Mouse (Mus musculus) liver, embryonic 14.5 days (tissue): ENCODE results near the gene Thap7. TPM values are rescaled to one million over a fixed set of nuclear protein-coding genes. Genes with fewer than 3 reads are reported as not detected.

ENCODE experiments used
- ATAC-seq: fragments of 200-750 bp; cut with Nextera tagmentation; 2 replicates; pipeline ENCODE4 v1.8.0; 2017; ENCODE audit warnings: moderate number of reproducible peaks, mild to moderate bottlenecking, moderate library complexity; ENCODE audit not compliant: insufficient read depth
- DNase-seq, 3 experiments: peaks; one replicate each; pipeline ENCODE4 v3.0.0-alpha.2; 2012 to 2013; ENCODE audit warnings: low read depth in 3 of 3, low spot score in 3 of 3
- H3K27ac ChIP-seq: fragments of 300-500 bp; sonication (generic); 2 replicates; pipeline ENCODE4 v1.5.1; 2014; ENCODE audit warnings: moderate library complexity, mild to moderate bottlenecking, control low read depth, inconsistent platforms
- H3K27me3 ChIP-seq: fragments of 300-500 bp; sonication (generic); 2 replicates; pipeline ENCODE4 v1.6.1; 2014; ENCODE audit warnings: mild to moderate bottlenecking, low read length, moderate library complexity; ENCODE audit not compliant: control insufficient read depth, insufficient read depth
- H3K36me3 ChIP-seq: fragments of 300-500 bp; sonication (generic); replicated peaks from 2 replicates; pipeline ENCODE4 v1.6.1; 2014; ENCODE audit warnings: low read depth; ENCODE audit not compliant: control insufficient read depth, insufficient read depth
- H3K4me1 ChIP-seq, 2 experiments: fragments of 200-500 bp in 1 of 2; fragments of 300-500 bp in 1 of 2; sonication (generic) in 1 of 2; replicated peaks; 2 replicates each; pipeline ENCODE4 v1.6.1; 2012 to 2014; ENCODE audit warnings: antibody characterized with exemption in 1 of 2, inconsistent platforms in 1 of 2, low read length in 1 of 2; ENCODE audit not compliant: control insufficient read depth in 2 of 2, insufficient read depth in 2 of 2
- H3K4me2 ChIP-seq: fragments of 300-500 bp; sonication (generic); 2 replicates; pipeline ENCODE4 v1.6.1; 2014; ENCODE audit warnings: low read depth, mild to moderate bottlenecking, control low read depth, moderate library complexity
- H3K4me3 ChIP-seq, 2 experiments: fragments of 200-500 bp in 1 of 2; fragments of 300-500 bp in 1 of 2; sonication (generic) in 1 of 2; 2 replicates each; pipeline ENCODE4 v1.5.1; 2012 to 2014; ENCODE audit warnings: low read depth in 2 of 2, low read length in 2 of 2, mild to moderate bottlenecking in 2 of 2, control low read depth in 1 of 2, inconsistent platforms in 1 of 2, moderate library complexity in 1 of 2; ENCODE audit not compliant: insufficient read depth in 1 of 2
- H3K9ac ChIP-seq: fragments of 300-500 bp; sonication (generic); replicated peaks from 2 replicates; pipeline ENCODE4 v1.6.1; 2014; ENCODE audit warnings: mild to moderate bottlenecking, control low read depth, moderate library complexity
- H3K9me3 ChIP-seq: fragments of 300-500 bp; sonication (generic); 2 replicates; pipeline ENCODE4 v1.6.1; 2016; ENCODE audit warnings: low read length, mixed read lengths; ENCODE audit not compliant: control insufficient read depth
- CTCF ChIP-seq: IDR thresholded peaks from 2 replicates; pipeline ENCODE4 v1.5.1; 2016; ENCODE audit warnings: antibody characterized with exemption, low read depth, control low read depth
- EP300 ChIP-seq: IDR thresholded peaks from 2 replicates; pipeline ENCODE4 v1.6.1; 2016; ENCODE audit warnings: antibody characterized with exemption, low read depth
- WGBS: fragments of 180-500 bp; shearing (Covaris S2); extraction: QIAGEN DNeasy Blood & Tissue Kit; methylation state at CpG from one replicate; pipeline ENCODE4 v1.1.7; 2014; ENCODE audit not compliant: insufficient replicate concordance; 5-methylcytosine and 5-hydroxymethylcytosine counted together
- polyA plus RNA-seq, 2 experiments: library from polyadenylated mRNA; depleted of rRNA in 1 of 2; stranded (reverse) in 1 of 2; unstranded in 1 of 2; fragments of >200 nt; fragmentation: Nextera tagmentation in 1 of 2; extraction: Ambion mirVana in 1 of 2; gene quantifications; 2 replicates each; pipeline versions ENCODE4 v1.2.1 to v1.2.3; 2012 to 2014

Thap7 gene
- polyA plus RNA-seq, 2 experiments, result 19.7 to 20.4 TPM

DNA sequence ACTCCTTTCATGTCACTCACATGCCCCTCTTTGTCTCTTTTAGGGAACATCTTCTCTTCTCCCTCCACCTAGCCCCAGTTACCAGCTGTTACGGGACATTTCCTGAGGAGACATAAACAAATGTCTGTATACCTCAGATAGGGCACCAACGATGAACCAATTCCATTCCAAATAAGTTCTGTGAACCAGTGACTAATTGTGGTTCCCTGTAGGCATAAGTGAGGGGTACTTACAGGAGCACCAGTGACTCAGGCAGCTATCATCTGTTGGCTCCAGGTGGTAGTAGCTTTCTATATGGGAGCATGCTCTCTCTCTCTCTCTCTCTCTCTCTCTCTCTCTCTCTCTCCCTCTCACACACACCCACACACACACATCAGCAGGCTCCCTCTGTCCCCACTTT lies 33.3 kb upstream of the Thap7 start:
- H3K36me3 ChIP-seq, result no peaks in the 10 kb centered on the region
- DNase-seq (no peak), ATAC-seq (no peak)
- no peak overlapping the region for H3K4me2 ChIP-seq
- TF ChIP-seq CTCF (no peak), EP300 (no peak)
- H3K4me3 ChIP-seq, result no peak overlapping the region
- H3K4me1 ChIP-seq, result peaks cover 4 to 5% of the 10 kb centered on the region in 2 experiments; a peak in 3 of 4 replicates
- no peak overlapping the region for H3K9ac ChIP-seq
- H3K9me3 ChIP-seq, result no peaks in the 10 kb centered on the region
- H3K27me3 ChIP-seq, result peaks cover 2% of the 10 kb centered on the region; the same call in 1 of the 2 replicates
- H3K27ac ChIP-seq, result no peak overlapping the region
- WGBS, result 44% methylated on average over 2 of the region's 2 CpGs

DNA sequence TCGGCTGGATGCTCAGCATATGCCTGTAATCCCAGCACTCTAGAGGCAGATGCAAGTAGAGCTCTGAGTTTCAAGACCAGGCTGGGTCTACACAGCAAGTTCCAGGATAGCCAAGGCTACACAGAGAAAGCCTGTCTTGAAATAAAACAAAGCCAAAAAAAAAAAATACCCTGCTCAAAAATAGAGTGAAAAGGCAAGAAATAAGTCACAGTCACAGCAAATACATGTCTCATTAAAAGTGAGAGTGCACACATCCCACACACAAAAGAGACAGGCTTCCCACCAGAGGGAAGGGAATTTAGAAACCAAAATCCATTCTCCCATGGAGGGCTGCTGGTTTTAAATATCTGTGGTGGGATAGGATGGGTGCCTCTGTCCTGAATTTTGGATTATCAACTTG lies 32.6 kb upstream of the Thap7 start:
- Histone ChIP-seq H3K36me3 (no peaks in the 10 kb centered on the region), H3K4me1 (peaks cover 5 to 9% of the 10 kb centered on the region in 2 experiments), H3K27me3 (peaks cover 2% of the 10 kb centered on the region; the same call in 1 of the 2 replicates), H3K9me3 (no peaks in the 10 kb centered on the region), H3K27ac (no peak overlapping the region), H3K4me3 (no peak overlapping the region), H3K9ac (no peak overlapping the region), H3K4me2 (no peak overlapping the region)
- WGBS, result 23% methylated on average over 1 of the region's 1 CpGs
- no peak for DNase-seq
- TF ChIP-seq CTCF (no peak), EP300 (no peak)
- ATAC-seq, result no peak

DNA sequence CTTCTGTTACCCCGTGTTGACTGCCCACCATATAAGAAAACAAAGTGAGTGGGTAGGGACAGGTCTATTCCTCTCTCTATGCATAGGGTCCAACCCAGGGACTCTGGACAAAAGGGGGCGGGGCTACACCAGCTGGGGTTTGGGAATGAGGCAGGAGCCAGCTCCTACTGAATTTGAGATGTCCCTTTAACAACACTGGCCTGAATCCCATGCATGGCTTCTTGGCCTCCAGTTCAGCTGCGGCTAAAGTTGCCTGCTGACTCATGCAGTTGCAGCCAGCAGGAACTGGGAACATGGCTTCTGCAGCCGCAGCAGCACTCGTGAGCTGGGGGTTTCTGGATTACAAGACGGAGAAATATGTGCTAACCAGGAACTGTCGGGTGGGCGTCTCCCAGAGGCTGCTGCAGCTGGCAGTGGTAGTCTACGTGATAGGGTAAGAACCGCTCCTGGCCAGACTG lies 30.8 kb upstream of the Thap7 start, which contains the start of gene P2rx6:
P2rx6 (plus strand) TSS at position 135 of the 458 bp plus-strand sequence.
- WGBS, result 5% methylated on average over 10 of the region's 10 CpGs
- Histone ChIP-seq H3K9me3 (no peaks in the 10 kb centered on the region), H3K4me3 (peak within 1 kb of the TSS in 1 of 2 experiments; percentile 19; a peak in 2 of 4 replicates), H3K27ac (no peak within 1 kb of the TSS), H3K27me3 (peaks cover 2% of the 10 kb centered on the region; the same call in 1 of the 2 replicates), H3K36me3 (no peaks in the 10 kb centered on the region), H3K4me1 (peaks cover 5 to 14% of the 10 kb centered on the region in 2 experiments), H3K9ac (no peak within 1 kb of the TSS), H3K4me2 (peak within 1 kb of the TSS; percentile 45)
- DNase-seq (no peak), ATAC-seq (no peak)
- TF ChIP-seq CTCF (no peak), EP300 (no peak)

DNA sequence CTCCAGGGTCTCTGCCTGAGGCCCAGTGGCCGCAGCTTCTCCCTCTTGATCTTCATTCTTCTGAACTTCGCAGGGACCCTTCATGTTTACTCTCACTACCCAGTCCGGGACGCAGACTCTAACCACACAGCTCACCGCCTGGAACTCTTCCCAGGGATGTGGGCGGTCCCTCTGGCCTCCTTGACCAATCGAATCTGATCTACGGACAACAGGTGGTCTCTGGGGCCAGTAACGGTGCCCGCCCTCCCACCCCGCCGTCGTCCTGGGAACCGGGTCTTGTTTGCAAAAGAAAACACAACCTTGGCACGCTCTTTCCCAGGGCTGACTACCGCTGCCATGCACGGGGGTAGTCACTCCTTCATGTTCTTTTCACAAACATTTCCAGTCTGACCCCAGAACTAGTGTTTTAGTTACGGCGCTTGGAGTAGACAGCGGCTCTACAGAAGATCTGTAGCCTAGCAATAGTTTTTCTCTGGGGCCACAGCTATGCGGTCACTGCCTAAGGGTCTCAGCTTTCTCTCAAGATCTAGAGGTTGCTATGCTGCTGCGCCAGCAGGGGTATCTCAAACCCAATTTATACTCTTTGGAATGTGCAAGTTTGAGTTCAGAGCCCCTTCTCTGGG lies 30.3 kb upstream of the Thap7 start, which contains the start of gene Lrrc74b:
Lrrc74b (minus strand) TSS at position 120 of the 623 bp plus-strand sequence.
- TF ChIP-seq CTCF (no peak), EP300 (no peak)
- H3K4me1 ChIP-seq, result peaks cover 5 to 14% of the 10 kb centered on the region in 2 experiments
- no peaks in the 10 kb centered on the region for H3K9me3 ChIP-seq
- no peak for DNase-seq
- no peak within 1 kb of the TSS for H3K27ac ChIP-seq
- no peak for ATAC-seq
- no peaks in the 10 kb centered on the region for H3K36me3 ChIP-seq
- whole genome bisulfite sequencing, result 7% methylated on average over 22 of the region's 22 CpGs
- peak within 1 kb of the TSS in 1 of 2 experiments; percentile 19; a peak in 2 of 4 replicates for H3K4me3 ChIP-seq
- H3K4me2 ChIP-seq, result peak within 1 kb of the TSS; percentile 45
- peaks cover 2% of the 10 kb centered on the region; the same call in 1 of the 2 replicates for H3K27me3 ChIP-seq
- no peak within 1 kb of the TSS for H3K9ac ChIP-seq

DNA sequence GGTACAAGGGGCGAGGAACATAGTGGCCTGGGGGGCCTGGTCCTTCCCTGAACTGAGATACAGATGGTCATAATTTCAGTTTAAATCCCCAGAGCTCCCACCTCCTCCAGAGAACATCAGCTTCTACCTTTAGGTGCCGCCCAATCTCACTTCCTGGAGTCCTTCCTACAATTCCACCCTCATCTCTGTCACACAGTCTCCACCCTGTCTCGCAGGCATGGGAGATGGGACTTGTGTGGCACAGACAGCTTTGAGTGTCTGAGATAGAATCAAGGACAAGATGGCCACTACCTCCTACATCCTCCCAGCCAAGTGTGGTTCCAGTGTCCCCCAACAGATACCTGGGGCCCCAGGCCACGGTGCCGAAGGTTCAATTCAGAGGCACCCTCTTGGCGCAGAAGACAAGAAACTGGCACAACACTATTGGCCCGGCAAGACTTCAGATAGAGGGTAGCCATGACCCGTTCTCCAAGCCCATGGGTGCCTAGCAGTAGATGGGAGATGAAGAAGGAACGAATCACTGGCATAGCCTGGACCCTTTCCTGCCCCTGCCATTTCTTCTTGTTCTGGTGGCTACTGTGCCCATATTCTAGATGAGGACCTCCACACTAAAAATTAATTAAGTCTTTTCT lies 28.6 kb upstream of the Thap7 start:
- Histone ChIP-seq H3K27ac (no peak overlapping the region), H3K4me2 (no peak overlapping the region)

More for the DNA sequence above, 28.6 kb upstream of the Thap7 start:
- peaks cover 19 to 26% of the 10 kb centered on the region in 2 experiments for H3K4me1 ChIP-seq
- no peak overlapping the region for H3K9ac ChIP-seq
- H3K4me3 ChIP-seq, result no peak overlapping the region
- WGBS, result 51% methylated on average over 9 of the region's 9 CpGs
- H3K36me3 ChIP-seq, result no peaks in the 10 kb centered on the region
- no peaks in the 10 kb centered on the region for H3K9me3 ChIP-seq
- DNase-seq, result no peak
- no peak for ATAC-seq
- no peak for TF ChIP-seq CTCF
- H3K27me3 ChIP-seq, result peaks cover 2% of the 10 kb centered on the region; the same call in 1 of the 2 replicates
